14 mouse cellular contexts compared by ENCODE assay signal in the genomic region with DNA sequence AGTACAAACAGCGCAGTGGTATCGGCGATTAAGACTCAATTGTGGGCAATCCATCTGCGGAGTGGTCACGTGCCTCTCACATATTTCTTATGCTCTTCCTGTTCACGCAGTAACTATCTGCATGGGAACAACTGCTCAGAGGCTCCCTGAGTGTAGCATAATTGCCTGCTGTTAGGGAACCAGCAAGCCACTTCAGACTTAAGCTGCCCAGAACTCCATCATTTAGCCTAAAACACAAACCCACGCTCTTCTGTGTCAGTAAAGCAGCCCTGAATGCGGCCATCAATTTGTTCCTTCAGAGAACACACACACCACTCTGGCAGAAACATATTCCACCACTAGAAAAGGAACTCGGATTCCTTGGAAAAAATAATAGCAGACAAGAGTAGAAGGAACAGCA.
"Had no signal": no experiment of that assay in that cellular context is flagged by ENCODE, and none has a peak within 500 bp of the region (broad histone marks: within the 10 kb centered on the region; RNA-seq: fewer than 3 reads in every experiment).

No protein-coding gene starts in this region.

- DNase-seq: kidney, adult 11 months; kidney, adult 9 months; kidney, postnatal 4 days; left cerebral cortex, postnatal 4 days; lung, adult 2 months; lung, postnatal 36 days; right cerebral cortex, postnatal 14 days; thymus, postnatal 36 days had no signal

- H3K4me2 ChIP-seq: limb, embryonic 13.5 days; stomach, embryonic 15.5 days had no signal

- H3K27ac ChIP-seq: kidney, postnatal 0 days; layer of hippocampus, adult 2 months; limb, embryonic 13.5 days; liver, embryonic 14.5 days; stomach, embryonic 15.5 days had no signal

- H3K9ac ChIP-seq: limb, embryonic 13.5 days; liver, embryonic 14.5 days; stomach, embryonic 15.5 days had no signal

- H3K36me3 ChIP-seq: limb, embryonic 13.5 days; stomach, embryonic 15.5 days had no signal

- H3K4me3 ChIP-seq: layer of hippocampus, adult 2 months; limb, embryonic 13.5 days; stomach, embryonic 15.5 days had no signal

- H3K27me3 ChIP-seq: limb, embryonic 13.5 days; stomach, embryonic 15.5 days had no signal

- ATAC-seq: lung, postnatal 0 days had no signal

- H3K9me3 ChIP-seq: limb, embryonic 13.5 days; stomach, embryonic 15.5 days had no signal
